Mouse (Mus musculus) mature B cell (primary cell): ENCODE data around the gene Flywch1.

ENCODE experiments used
- in situ Hi-C: fragments of 300-500 bp; cut with MboI; formaldehyde crosslinking; loops from 2 replicates; pipeline ENCODE4 v1.14.3; 2019

Flywch1 gene

GRCm38 (mm10) chr17:23778447-23778846 lies 7.0 kb upstream of the Flywch1 start:
- in situ Hi-C loops, result loop anchor here (5.0 to 10.0 kb wide), 2 partner anchors 59 to 176 kb away; partner anchors contain the start of genes Prss33 and Sbpl

GRCm38 (mm10) chr17:23777141-23777540 lies 5.7 kb upstream of the Flywch1 start:
- in situ Hi-C loops, result loop anchor here (5.0 to 10.0 kb wide), 2 partner anchors 60 to 178 kb away; partner anchors contain the start of genes Prss33 and Sbpl

- in situ Hi-C loops, result loop anchor here (5.0 to 10.0 kb wide), 2 partner anchors 61 to 179 kb away; partner anchors contain the start of genes Prss33 and Sbpl
Measured at GRCm38 (mm10) chr17:23776216-23776615, 4.8 kb upstream of the Flywch1 start.

GRCm38 (mm10) chr17:23774090-23774489 lies 2.7 kb upstream of the Flywch1 start:
- in situ Hi-C loops, result loop anchor here (10.0 kb wide), 1 partner anchor 181 kb away; the partner anchor contains the start of gene Sbpl

GRCm38 (mm10) chr17:23773676-23774075 lies 2.3 kb upstream of the Flywch1 start:
- in situ Hi-C loops, result loop anchor here (10.0 kb wide), 1 partner anchor 181 kb away; the partner anchor contains the start of gene Sbpl

GRCm38 (mm10) chr17:23772219-23772556 lies 786 bp upstream of the Flywch1 start:
- in situ Hi-C loops, result loop anchor here (10.0 kb wide), 1 partner anchor 183 kb away; the partner anchor contains the start of gene Sbpl

- in situ Hi-C loops, result loop anchor here (10.0 kb wide), 1 partner anchor 184 kb away; the partner anchor contains the start of gene Sbpl
Measured at GRCm38 (mm10) chr17:23770896-23771283, 512 bp downstream of the Flywch1 start.

- in situ Hi-C loops, result loop anchor here (10.0 kb wide), 1 partner anchor 184 kb away; the partner anchor contains the start of gene Sbpl
Measured at GRCm38 (mm10) chr17:23770493-23770892, 909 bp downstream of the Flywch1 start.

GRCm38 (mm10) chr17:23762976-23763375 lies 8.4 kb downstream of the Flywch1 start:
- in situ Hi-C loops, result no loop called here

- in situ Hi-C loops, result no loop called here
Measured at GRCm38 (mm10) chr17:23761155-23761554, 10.2 kb downstream of the Flywch1 start.

GRCm38 (mm10) chr17:23760231-23760630 lies 11.2 kb downstream of the Flywch1 start:
- in situ Hi-C loops, result no loop called here

GRCm38 (mm10) chr17:23758801-23759200 lies 12.6 kb downstream of the Flywch1 start:
- in situ Hi-C loops, result no loop called here

- in situ Hi-C loops, result no loop called here
Measured at GRCm38 (mm10) chr17:23757581-23757980, 13.8 kb downstream of the Flywch1 start.

GRCm38 (mm10) chr17:23755689-23756088 lies 15.7 kb downstream of the Flywch1 start:
- in situ Hi-C loops, result no loop called here

- in situ Hi-C loops, result no loop called here
Measured at GRCm38 (mm10) chr17:23749400-23750191, 21.8 kb downstream of the Flywch1 start.

- in situ Hi-C loops, result no loop called here
Measured at GRCm38 (mm10) chr17:23748631-23749391, 22.6 kb downstream of the Flywch1 start.

- in situ Hi-C loops, result no loop called here
Measured at GRCm38 (mm10) chr17:23748026-23748425, 23.4 kb downstream of the Flywch1 start.

- in situ Hi-C loops, result no loop called here
Measured at GRCm38 (mm10) chr17:23747471-23747870, 23.9 kb downstream of the Flywch1 start.

- in situ Hi-C loops, result no loop called here
Measured at GRCm38 (mm10) chr17:23746767-23747166, 24.6 kb downstream of the Flywch1 start.

- in situ Hi-C loops, result no loop called here
Measured at GRCm38 (mm10) chr17:23746311-23746710, 25.1 kb downstream of the Flywch1 start.

GRCm38 (mm10) chr17:23745301-23746251 lies 25.8 kb downstream of the Flywch1 start, which contains the start of gene Kremen2:
Gene Kremen2 (minus strand): TSS chr17:23745833.
- in situ Hi-C loops, result no loop called here
